Mouse (Mus musculus): Measurements from ENCODE around the gene Tmem54.

- no peak for TF ChIP-seq MYOG (IDR thresholded peaks at IDR 0.05; ENCODE audit: control insufficient read depth, extremely low read depth, insufficient read length)
- peak; percentile 71 for TF ChIP-seq CTCF (IDR thresholded peaks at IDR 0.05; ENCODE audit: control insufficient read depth, insufficient read depth, insufficient read length)
- no peak for TF ChIP-seq MAX (IDR thresholded peaks at IDR 0.05)
- TF ChIP-seq MYOD1 (IDR thresholded peaks at IDR 0.05; ENCODE audit: control insufficient read depth, insufficient read length, low read depth): no peak
Measured at GRCm38 (mm10) chr4:129082379-129083115, 22.8 kb upstream of the Tmem54 start.
